In the genomic region with DNA sequence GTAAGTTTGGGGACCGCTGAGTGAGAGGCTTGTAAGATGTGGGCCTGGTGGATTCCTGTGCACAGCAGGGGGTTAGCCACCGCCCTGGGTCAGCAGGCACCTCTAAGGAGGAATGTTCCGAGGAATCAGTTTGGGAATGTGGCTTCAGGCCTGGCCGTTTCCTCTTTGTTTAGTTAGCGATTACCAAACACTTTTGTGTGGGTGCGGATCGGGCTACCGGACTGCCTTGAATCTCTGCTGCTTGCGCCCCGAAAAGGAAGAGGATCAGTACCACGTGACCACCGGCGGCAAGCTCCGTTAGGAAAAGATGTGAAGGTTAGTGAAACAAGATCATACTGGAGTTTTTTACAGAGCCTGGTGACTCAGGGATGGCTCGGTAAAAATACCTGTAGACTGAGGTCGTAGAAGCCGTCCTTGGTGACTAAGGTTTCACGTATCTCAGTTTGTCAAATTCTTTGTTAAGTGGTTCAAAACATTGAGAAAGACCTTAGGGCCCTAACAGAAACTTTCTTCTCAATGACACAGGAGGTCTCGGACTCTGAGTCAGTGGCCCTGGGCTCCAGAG, we compare ENCODE assay signal across 8 mouse cellular contexts.
DNase-seq lines count a peak whose midpoint lies in the region; ATAC-seq and TF ChIP-seq lines count a peak whose summit lies in the region.

No protein-coding gene starts in this region.

- no peak for TF ChIP-seq POLR2A in testis, adult 2 months (IDR thresholded peaks at IDR 0.05; ENCODE audit: control insufficient read depth, low read depth, low read length)

- no peak overlapping the region for H3K27ac ChIP-seq in testis, adult 2 months (ENCODE audit: control insufficient read depth, insufficient read depth, low read depth, low read length)
- no peak overlapping the region for H3K27ac ChIP-seq in heart, embryonic 12.5 days (ENCODE audit: poor library complexity, severe bottlenecking)
- H3K27ac ChIP-seq in midbrain, embryonic 10.5 days (replicated peaks), result peak overlapping the region; percentile 46; the same call in 1 of the 2 replicates

- H3K4me2 ChIP-seq in heart, embryonic 12.5 days, result peak overlapping the region; percentile 61

- DNase-seq in testis, postnatal 14 days (ENCODE audit: low spot score), result no peak
- peak; percentile 35 to 51 for DNase-seq in kidney, postnatal 36 days
- DNase-seq in midbrain, embryonic 10.5 days (ENCODE audit: low spot score), result peak; percentile 43
- no peak for DNase-seq in cerebellum, postnatal 36 days
- no peak for DNase-seq in right cerebral cortex, postnatal 36 days (ENCODE audit: low spot score in 2 of 2)

- H3K4me3 ChIP-seq in testis, adult 2 months (ENCODE audit: control insufficient read depth, low read depth, low read length), result peak overlapping the region; percentile 58
- peak overlapping the region; percentile 23 for H3K4me3 ChIP-seq in heart, embryonic 12.5 days
- H3K4me3 ChIP-seq in midbrain, embryonic 10.5 days, result peak overlapping the region; percentile 45

- no peaks in the 10 kb centered on the region; the same call in 1 of the 2 replicates for H3K4me1 ChIP-seq in testis, adult 2 months (ENCODE audit: control insufficient read depth, insufficient read depth, low read length)
- H3K4me1 ChIP-seq in heart, embryonic 12.5 days (replicated peaks), result peaks cover 25% of the 10 kb centered on the region
- peaks cover 33% of the 10 kb centered on the region for H3K4me1 ChIP-seq in midbrain, embryonic 10.5 days

- WGBS in heart, embryonic 12.5 days, result 7% methylated on average over 19 of the region's 19 CpGs
- WGBS in midbrain, embryonic 10.5 days, result 10% methylated on average over 19 of the region's 19 CpGs

- H3K9ac ChIP-seq in heart, embryonic 12.5 days, result peak overlapping the region; percentile 26; the same call in 1 of the 2 replicates

- no peak for ATAC-seq in heart, embryonic 12.5 days (ENCODE audit: insufficient number of reproducible peaks, low FRiP score)
- no peak for ATAC-seq in erythroblast, adult 5-6 weeks (replicated peaks; ENCODE audit: low FRiP score, poor library complexity, severe bottlenecking)

- no peak for TF ChIP-seq CTCF in testis, adult 2 months (IDR thresholded peaks at IDR 0.05; ENCODE audit: control insufficient read depth, insufficient read depth, insufficient replicate concordance, low read depth, low read length)

- no peaks in the 10 kb centered on the region for H3K27me3 ChIP-seq in testis, adult 2 months (ENCODE audit: control insufficient read depth, insufficient read depth, low read length)
- H3K27me3 ChIP-seq in heart, embryonic 12.5 days (replicated peaks), result no peaks in the 10 kb centered on the region
- H3K27me3 ChIP-seq in midbrain, embryonic 10.5 days (ENCODE audit: low read depth, poor library complexity, severe bottlenecking), result peaks cover 9% of the 10 kb centered on the region; the same call in 1 of the 2 replicates

- no peaks in the 10 kb centered on the region for H3K36me3 ChIP-seq in testis, adult 2 months (ENCODE audit: control insufficient read depth, insufficient read depth, low read length)
- H3K36me3 ChIP-seq in heart, embryonic 12.5 days, result no peaks in the 10 kb centered on the region
- H3K36me3 ChIP-seq in midbrain, embryonic 10.5 days, result no peaks in the 10 kb centered on the region

- no peaks in the 10 kb centered on the region for H3K9me3 ChIP-seq in heart, embryonic 12.5 days (replicated peaks)
- no peaks in the 10 kb centered on the region for H3K9me3 ChIP-seq in midbrain, embryonic 10.5 days (replicated peaks)

Comparison
In these comparisons a context has a peak if more than half of its experiments do, and no peak if none do; other contexts are left out.
1. DNase-seq: peak in kidney, postnatal 36 days (2 of 2) and midbrain, embryonic 10.5 days (single experiment); none in testis, postnatal 14 days (single experiment), cerebellum, postnatal 36 days (0 of 2) and right cerebral cortex, postnatal 36 days (0 of 2).
2. Peak in every context shown above with its lines, with median percentiles within 50 percentile points of each other: H3K4me3 ChIP-seq.